Mouse (Mus musculus) forebrain, embryonic 15.5 days (tissue): ENCODE measurements around the gene Dennd5a. TPM values are rescaled to one million over a fixed set of nuclear protein-coding genes. Genes with fewer than 3 reads are reported as not detected.
A peak's percentile ranks its signal among the peaks of the same experiment; 100 is the strongest.

Experiments used
- ATAC-seq: fragments of 200-750 bp; cut with Nextera tagmentation; replicated peaks from 2 replicates; pipeline ENCODE4 v1.8.0; 2017; ENCODE audit warnings: mild to moderate bottlenecking, moderate TSS enrichment, moderate library complexity
- H3K27ac ChIP-seq: fragments of 300-500 bp; sonication (generic); replicated peaks from 2 replicates; pipeline ENCODE4 v1.5.1; 2015; ENCODE audit warnings: mild to moderate bottlenecking, inconsistent platforms
- H3K27me3 ChIP-seq: fragments of 300-500 bp; sonication (generic); 2 replicates; pipeline ENCODE4 v1.6.1; 2015; ENCODE audit warnings: inconsistent platforms
- H3K36me3 ChIP-seq: fragments of 300-500 bp; sonication (generic); 2 replicates; pipeline ENCODE4 v1.6.1; 2015; ENCODE audit warnings: mild to moderate bottlenecking, inconsistent platforms
- H3K4me1 ChIP-seq: fragments of 300-500 bp; sonication (generic); 2 replicates; pipeline ENCODE4 v1.6.1; 2015; ENCODE audit warnings: inconsistent platforms
- H3K4me2 ChIP-seq: fragments of 300-500 bp; sonication (generic); replicated peaks from 2 replicates; pipeline ENCODE4 v1.6.1; 2015; ENCODE audit warnings: mild to moderate bottlenecking, inconsistent platforms
- H3K4me3 ChIP-seq: fragments of 300-500 bp; sonication (generic); 2 replicates; pipeline ENCODE4 v1.5.1; 2015; ENCODE audit warnings: mild to moderate bottlenecking, inconsistent platforms
- H3K9ac ChIP-seq: fragments of 300-500 bp; sonication (generic); replicated peaks from 2 replicates; pipeline ENCODE4 v1.6.1; 2015; ENCODE audit warnings: mild to moderate bottlenecking, inconsistent platforms
- H3K9me3 ChIP-seq: fragments of 300-500 bp; sonication (generic); 2 replicates; pipeline ENCODE4 v1.6.1; 2016; ENCODE audit warnings: inconsistent platforms
- WGBS: fragments of 180-500 bp; shearing (Covaris S2); methylation state at CpG from one replicate; pipeline ENCODE4 v1.1.7; 2015; ENCODE audit warnings: mixed read lengths; 5-methylcytosine and 5-hydroxymethylcytosine counted together
- polyA plus RNA-seq: library from polyadenylated mRNA; unstranded; fragments of >200 nt; fragmentation: Nextera tagmentation; extraction: Ambion mirVana; gene quantifications from 2 replicates; pipeline ENCODE4 v1.2.1, GENCODE M21; 2015

Dennd5a gene
- polyA plus RNA-seq, 1 experiment from 2014 or later = 47.3 TPM

GRCm38 (mm10) chr7:109873170-109873569 lies 87.1 kb downstream of the Dennd5a start:
- Histone ChIP-seq H3K4me1 (peaks cover 17% of the 10 kb centered on the region), H3K4me3 (no peak overlapping the region), H3K27me3 (no peaks in the 10 kb centered on the region), H3K9ac (no peak overlapping the region), H3K9me3 (no peaks in the 10 kb centered on the region), H3K36me3 (no peaks in the 10 kb centered on the region), H3K27ac (no peak overlapping the region; the same call in 1 of the 2 replicates), H3K4me2 (no peak overlapping the region)
- ATAC-seq = no peak
- 51% methylated on average over 5 of the region's 5 CpGs for WGBS

GRCm38 (mm10) chr7:109871232-109871631 lies 89.0 kb downstream of the Dennd5a start:
- H3K27me3 ChIP-seq = no peaks in the 10 kb centered on the region; the same call in 1 of the 2 replicates
- no peak overlapping the region for H3K4me3 ChIP-seq
- no peak for ATAC-seq
- no peak overlapping the region for H3K4me2 ChIP-seq
- WGBS = 88% methylated on average over 5 of the region's 5 CpGs
- H3K27ac ChIP-seq = no peak overlapping the region
- no peaks in the 10 kb centered on the region for H3K9me3 ChIP-seq
- H3K9ac ChIP-seq = no peak overlapping the region
- H3K4me1 ChIP-seq = peaks cover 21% of the 10 kb centered on the region
- H3K36me3 ChIP-seq = no peaks in the 10 kb centered on the region

DNA sequence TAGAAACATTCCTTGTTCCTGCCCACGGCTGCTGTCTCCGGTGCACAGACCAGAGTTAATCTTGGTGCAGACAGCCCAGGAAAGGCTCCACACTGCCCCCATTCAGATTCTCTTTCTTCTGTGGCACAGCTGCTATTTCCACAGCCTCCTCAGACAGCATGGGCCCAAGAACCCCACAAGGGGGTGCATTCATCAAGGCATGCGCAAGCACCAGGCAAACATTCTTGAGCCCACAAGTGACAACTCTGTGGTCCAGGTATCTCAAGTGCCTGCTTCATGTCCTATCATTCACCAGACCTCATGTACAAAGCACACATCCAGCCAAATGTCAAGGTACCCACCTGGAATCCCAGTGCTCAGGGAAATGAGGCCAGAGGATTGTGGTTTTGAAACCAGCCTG lies 91.8 kb downstream of the Dennd5a start:
- 11% methylated on average over 3 of the region's 3 CpGs for WGBS
- H3K9ac ChIP-seq = no peak overlapping the region
- H3K4me1 ChIP-seq = peaks cover 17% of the 10 kb centered on the region
- no peak overlapping the region for H3K27ac ChIP-seq
- H3K27me3 ChIP-seq = peaks cover 13% of the 10 kb centered on the region
- no peaks in the 10 kb centered on the region for H3K36me3 ChIP-seq
- ATAC-seq = no peak
- no peak overlapping the region for H3K4me2 ChIP-seq
- no peaks in the 10 kb centered on the region for H3K9me3 ChIP-seq
- no peak overlapping the region for H3K4me3 ChIP-seq

DNA sequence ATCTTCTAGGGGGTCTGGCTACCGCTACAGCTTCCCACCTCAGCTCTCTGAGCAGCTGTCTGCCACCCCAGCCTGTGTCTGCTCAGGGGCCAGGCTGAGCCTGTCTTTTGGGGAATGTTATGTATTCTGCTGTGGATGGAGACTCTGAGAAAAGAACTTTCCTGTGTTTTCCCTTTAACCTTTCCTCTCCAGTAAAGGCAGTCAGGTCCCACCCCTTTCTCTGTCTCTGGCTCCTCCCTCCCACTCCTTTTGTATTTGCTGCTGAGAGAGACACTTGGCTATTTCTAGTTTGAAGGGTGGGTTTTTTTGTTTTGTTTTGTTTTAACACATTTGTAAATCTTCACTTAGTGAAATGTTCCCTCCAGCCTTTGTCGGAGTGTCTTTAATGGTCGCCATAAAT lies 93.6 kb downstream of the Dennd5a start:
- H3K27ac ChIP-seq = no peak overlapping the region
- H3K9me3 ChIP-seq = no peaks in the 10 kb centered on the region
- peaks cover 17% of the 10 kb centered on the region for H3K4me1 ChIP-seq
- H3K27me3 ChIP-seq = peaks cover 13% of the 10 kb centered on the region
- no peak for ATAC-seq
- H3K36me3 ChIP-seq = no peaks in the 10 kb centered on the region
- H3K9ac ChIP-seq = no peak overlapping the region
- no peak overlapping the region for H3K4me2 ChIP-seq
- H3K4me3 ChIP-seq = no peak overlapping the region
- 23% methylated on average over 3 of the region's 3 CpGs for WGBS

DNA sequence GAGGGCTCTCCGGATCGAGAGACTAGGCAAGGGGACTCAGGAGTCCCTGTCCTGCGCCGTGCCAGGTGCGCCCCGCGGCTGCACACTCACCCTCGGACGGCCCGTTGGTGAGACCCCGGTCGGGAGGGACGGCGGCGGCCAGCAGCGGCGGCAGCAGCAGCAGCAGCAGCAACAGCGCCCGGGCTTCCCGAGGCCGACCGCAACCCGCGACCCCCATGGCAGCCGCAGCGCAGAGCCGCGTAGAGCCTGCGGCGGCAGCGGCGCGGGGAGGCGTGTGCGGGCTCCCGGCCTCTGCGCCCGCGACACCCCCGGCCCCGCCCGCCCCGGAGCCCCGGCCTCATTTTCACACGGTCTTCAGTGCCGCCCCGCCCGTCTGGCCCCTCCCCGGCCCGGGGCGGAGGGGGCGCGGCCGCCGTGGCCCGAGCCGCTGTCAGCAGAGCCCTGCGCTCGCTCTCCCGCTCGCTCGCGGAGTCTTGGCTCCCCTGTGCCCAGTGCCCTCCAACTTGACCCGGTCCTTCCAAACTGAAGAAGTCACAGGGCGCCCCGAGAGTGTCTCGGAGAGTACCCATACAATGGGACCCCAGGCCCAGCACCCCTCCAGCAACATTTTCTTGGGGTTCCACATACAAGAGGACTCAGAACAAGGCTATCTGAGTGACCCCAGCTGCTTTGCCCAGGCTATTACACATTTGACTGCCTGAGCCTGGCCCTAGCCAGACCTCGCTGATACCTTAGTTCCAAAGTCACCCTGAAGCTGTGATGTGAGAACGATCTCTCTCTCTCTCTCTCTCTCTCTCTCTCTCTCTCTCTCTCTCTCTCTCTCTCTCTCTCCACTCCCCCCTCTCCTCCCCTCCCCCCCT lies 94.7 kb downstream of the Dennd5a start, which contains the start of gene Scube2:
TSS of gene Scube2 (minus strand) at position 310 of the 860 bp plus-strand sequence.
- no peak within 1 kb of the TSS for H3K27ac ChIP-seq
- WGBS = 2% methylated on average over 69 of the region's 69 CpGs
- peak within 1 kb of the TSS; percentile 99 for H3K4me2 ChIP-seq
- H3K27me3 ChIP-seq = peaks cover 13% of the 10 kb centered on the region
- peaks cover 17% of the 10 kb centered on the region for H3K4me1 ChIP-seq
- H3K36me3 ChIP-seq = no peaks in the 10 kb centered on the region
- peak within 1 kb of the TSS; percentile 65 for H3K9ac ChIP-seq
- peak within 1 kb of the TSS; percentile 57 for H3K4me3 ChIP-seq
- peak; percentile 72 for ATAC-seq
- no peaks in the 10 kb centered on the region for H3K9me3 ChIP-seq

DNA sequence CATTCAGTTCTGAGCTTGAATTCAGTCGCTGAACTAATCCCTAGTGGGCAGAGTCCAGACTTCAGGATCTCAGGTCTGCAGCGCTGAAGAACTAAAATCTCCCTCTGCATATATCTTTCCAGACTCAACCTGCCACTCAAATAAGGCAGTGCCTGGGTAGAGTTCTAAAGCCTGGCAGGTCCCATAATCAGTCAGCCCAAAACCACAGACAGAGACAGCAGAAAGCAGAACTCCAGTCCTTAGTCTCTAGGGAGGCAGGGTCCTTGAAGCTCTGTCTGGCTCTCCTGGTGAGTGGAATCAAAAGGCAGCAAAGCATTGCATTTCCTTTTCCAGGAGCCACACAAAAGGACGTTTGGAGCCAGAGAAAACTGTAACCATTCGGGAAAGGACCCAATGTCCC lies 96.7 kb downstream of the Dennd5a start:
- WGBS = 24% methylated on average over 4 of the region's 4 CpGs
- H3K9me3 ChIP-seq = no peaks in the 10 kb centered on the region
- no peak overlapping the region for H3K4me2 ChIP-seq
- no peaks in the 10 kb centered on the region for H3K36me3 ChIP-seq
- no peak overlapping the region for H3K4me3 ChIP-seq
- no peak overlapping the region for H3K27ac ChIP-seq
- no peak for ATAC-seq
- H3K27me3 ChIP-seq = peaks cover 13% of the 10 kb centered on the region
- H3K9ac ChIP-seq = no peak overlapping the region
- H3K4me1 ChIP-seq = peaks cover 17% of the 10 kb centered on the region

DNA sequence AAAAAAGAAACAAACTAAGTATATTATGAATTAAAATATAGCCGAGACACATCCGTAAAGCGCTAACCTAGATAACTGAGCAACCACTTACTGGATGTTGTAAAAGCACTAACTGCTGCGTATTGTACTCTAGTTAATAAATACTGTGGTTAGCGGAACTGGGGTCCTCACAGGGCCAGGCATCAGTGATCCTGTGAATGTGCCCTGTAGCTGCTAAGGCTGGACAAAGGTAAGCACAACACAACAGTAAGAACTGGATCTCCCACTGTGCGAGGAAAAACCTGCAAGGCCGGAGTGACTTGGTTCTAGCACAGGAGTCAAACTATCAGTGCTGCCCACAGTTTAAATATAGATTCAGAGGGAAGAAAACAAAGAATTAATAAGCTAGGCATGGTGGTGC lies 100.1 kb downstream of the Dennd5a start:
- no peaks in the 10 kb centered on the region for H3K36me3 ChIP-seq
- no peaks in the 10 kb centered on the region for H3K9me3 ChIP-seq
- no peak overlapping the region for H3K9ac ChIP-seq
- H3K4me1 ChIP-seq = peaks cover 7% of the 10 kb centered on the region
- no peak for ATAC-seq
- H3K27me3 ChIP-seq = peaks cover 13% of the 10 kb centered on the region
- no peak overlapping the region for H3K4me3 ChIP-seq
- WGBS = 84% methylated on average over 7 of the region's 7 CpGs
- no peak overlapping the region for H3K4me2 ChIP-seq
- no peak overlapping the region for H3K27ac ChIP-seq

GRCm38 (mm10) chr7:109859354-109859753 lies 100.9 kb downstream of the Dennd5a start:
- H3K9ac ChIP-seq = no peak overlapping the region
- 73% methylated on average over 6 of the region's 6 CpGs for WGBS
- ATAC-seq = no peak
- H3K4me3 ChIP-seq = no peak overlapping the region
- H3K27me3 ChIP-seq = peaks cover 8% of the 10 kb centered on the region
- no peak overlapping the region for H3K27ac ChIP-seq
- H3K9me3 ChIP-seq = no peaks in the 10 kb centered on the region
- H3K4me2 ChIP-seq = no peak overlapping the region
- H3K36me3 ChIP-seq = no peaks in the 10 kb centered on the region
- H3K4me1 ChIP-seq = no peaks in the 10 kb centered on the region

GRCm38 (mm10) chr7:109852752-109853212 lies 107.5 kb downstream of the Dennd5a start:
- H3K4me2 ChIP-seq = no peak overlapping the region
- no peaks in the 10 kb centered on the region for H3K9me3 ChIP-seq
- H3K27me3 ChIP-seq = no peaks in the 10 kb centered on the region
- H3K36me3 ChIP-seq = no peaks in the 10 kb centered on the region
- H3K4me3 ChIP-seq = no peak overlapping the region
- WGBS = 79% methylated on average over 7 of the region's 7 CpGs
- no peak overlapping the region for H3K9ac ChIP-seq
- H3K4me1 ChIP-seq = peaks cover 25% of the 10 kb centered on the region
- no peak overlapping the region for H3K27ac ChIP-seq
- ATAC-seq = no peak

- no peaks in the 10 kb centered on the region for H3K27me3 ChIP-seq
- no peak overlapping the region for H3K4me3 ChIP-seq
- no peak overlapping the region for H3K27ac ChIP-seq
- no peak overlapping the region for H3K4me2 ChIP-seq
- peaks cover 25% of the 10 kb centered on the region for H3K4me1 ChIP-seq
- 79% methylated on average over 7 of the region's 7 CpGs for WGBS
- no peaks in the 10 kb centered on the region for H3K36me3 ChIP-seq
- no peak overlapping the region for H3K9ac ChIP-seq
- no peak for ATAC-seq
- H3K9me3 ChIP-seq = no peaks in the 10 kb centered on the region
Measured at GRCm38 (mm10) chr7:109852017-109852416, 108.3 kb downstream of the Dennd5a start.

GRCm38 (mm10) chr7:109850531-109850930 lies 109.7 kb downstream of the Dennd5a start:
- 27% methylated on average over 3 of the region's 3 CpGs for WGBS
- no peak for ATAC-seq
- Histone ChIP-seq H3K4me2 (no peak overlapping the region), H3K4me3 (no peak overlapping the region), H3K36me3 (no peaks in the 10 kb centered on the region), H3K4me1 (peaks cover 25% of the 10 kb centered on the region), H3K27me3 (no peaks in the 10 kb centered on the region), H3K27ac (no peak overlapping the region), H3K9ac (no peak overlapping the region), H3K9me3 (no peaks in the 10 kb centered on the region)

DNA sequence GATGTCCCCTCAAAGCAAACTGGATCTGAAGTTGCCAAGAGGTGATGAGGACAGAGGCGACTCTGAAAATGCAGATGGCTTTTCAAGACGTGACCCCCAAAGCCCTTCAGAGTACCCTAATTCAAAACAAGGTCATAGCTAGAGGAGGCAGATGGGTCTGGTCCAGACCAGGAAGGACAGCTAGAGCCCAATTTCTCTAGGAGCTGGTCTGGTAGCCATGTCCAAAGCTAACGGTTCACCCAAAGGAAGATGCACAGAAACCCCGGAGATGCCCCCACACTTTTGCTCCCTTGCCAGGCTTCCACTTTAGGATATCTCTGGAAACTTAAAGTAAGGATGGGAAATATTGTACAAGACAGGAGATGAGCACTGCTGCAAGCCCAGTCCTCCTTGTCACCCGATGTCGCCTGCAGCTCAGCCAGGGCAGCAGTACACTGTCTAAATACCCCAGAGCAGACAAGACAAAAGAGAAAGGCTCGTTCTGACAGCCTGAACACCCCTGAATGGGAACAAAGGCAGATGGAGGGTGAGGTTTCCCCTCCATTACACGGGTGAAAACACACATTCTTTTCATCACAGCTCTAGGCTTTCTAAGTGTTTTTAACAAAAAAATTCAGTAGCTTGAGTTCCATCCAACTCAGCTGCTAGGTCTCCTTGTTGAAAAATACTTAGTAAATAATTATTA lies 110.4 kb downstream of the Dennd5a start:
- no peaks in the 10 kb centered on the region for H3K27me3 ChIP-seq
- H3K9me3 ChIP-seq = no peaks in the 10 kb centered on the region
- 0 out of 2 replicates have a peak, but pooled peaks have one; percentile 56 for ATAC-seq
- no peaks in the 10 kb centered on the region for H3K36me3 ChIP-seq
- peak overlapping the region; percentile 73 for H3K27ac ChIP-seq
- H3K4me1 ChIP-seq = peaks cover 25% of the 10 kb centered on the region
- no peak overlapping the region for H3K4me3 ChIP-seq
- 25% methylated on average over 8 of the region's 8 CpGs for WGBS
- no peak overlapping the region for H3K9ac ChIP-seq
- no peak overlapping the region for H3K4me2 ChIP-seq
